In the genomic region with DNA sequence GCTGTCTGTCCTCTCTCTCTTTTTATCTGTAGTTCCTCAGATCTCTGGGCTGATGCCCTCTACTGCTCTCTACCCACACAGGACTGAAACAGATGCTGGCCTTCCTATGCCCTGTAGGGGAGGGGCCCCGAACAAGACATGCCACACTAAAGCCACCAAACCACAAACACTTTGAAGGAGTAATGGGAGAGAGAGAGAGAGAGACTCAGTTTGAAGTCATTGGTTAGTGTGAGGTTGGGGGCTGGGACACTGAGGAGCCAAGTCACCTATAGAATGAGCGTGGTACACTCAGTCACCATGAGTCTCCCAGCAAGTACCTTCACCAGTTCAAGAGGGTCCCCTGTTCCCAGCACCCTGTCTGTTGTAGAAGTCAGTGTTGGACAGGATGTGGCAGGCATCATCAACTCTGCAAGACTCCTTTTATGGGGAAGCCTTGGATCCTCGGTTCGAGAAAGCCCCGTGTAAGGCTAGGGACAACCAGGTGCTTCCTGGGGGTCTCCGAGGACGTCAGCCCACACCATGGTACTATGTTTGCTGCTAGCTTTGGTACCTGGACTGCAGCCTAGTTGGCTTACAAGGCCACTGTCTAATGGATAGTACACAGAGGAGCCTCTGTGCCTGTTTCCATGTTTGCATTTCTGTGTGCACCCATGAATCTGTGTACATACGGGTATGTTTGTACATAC, we compare ENCODE assay signal across 13 mouse cellular contexts. TPM values are rescaled to one million over a fixed set of nuclear protein-coding genes. Genes with fewer than 3 reads are reported as not detected.
A peak's percentile ranks its signal among the peaks of the same experiment; 100 is the strongest.
DNase-seq lines count a peak whose midpoint lies in the region; TF ChIP-seq lines count a peak whose summit lies in the region.
"Had no signal": no experiment of that assay in that cellular context is flagged by ENCODE, and none has a peak within 500 bp of the region (broad histone marks: within the 10 kb centered on the region; RNA-seq: fewer than 3 reads in every experiment).

No protein-coding gene starts in this region.

- no peaks in the 10 kb centered on the region for H3K79me2 ChIP-seq in heart, adult 2 months (replicated peaks; ENCODE audit: control insufficient read depth, insufficient read depth, low read length)
- H3K79me2 ChIP-seq in myocyte (ENCODE audit: control insufficient read depth, insufficient read depth), result no peaks in the 10 kb centered on the region

- H3K4me1 ChIP-seq in heart, adult 2 months (ENCODE audit: control insufficient read depth, insufficient read depth, low read length), result peaks cover 25% of the 10 kb centered on the region
- peaks cover 53% of the 10 kb centered on the region for H3K4me1 ChIP-seq in brown adipose tissue, adult 24 weeks (ENCODE audit: control insufficient read depth, insufficient read depth, insufficient read length, low read length)

- no peak overlapping the region for H3ac ChIP-seq in myocyte (ENCODE audit: control insufficient read depth, insufficient read length)

- no peaks in the 10 kb centered on the region for H3K36me3 ChIP-seq in heart, adult 2 months (ENCODE audit: control insufficient read depth, insufficient read depth, low read length)
- H3K36me3 ChIP-seq in myocyte (ENCODE audit: control insufficient read depth, insufficient read depth), result no peaks in the 10 kb centered on the region
- H3K36me3 ChIP-seq: embryonic facial prominence, embryonic 10.5 days; hindbrain, embryonic 15.5 days; limb, embryonic 15.5 days had no signal

- H3K27me3 ChIP-seq in heart, adult 2 months (ENCODE audit: control insufficient read depth, insufficient read depth, low read length), result no peaks in the 10 kb centered on the region
- no peaks in the 10 kb centered on the region for H3K27me3 ChIP-seq in myocyte (ENCODE audit: control insufficient read depth, insufficient read depth, insufficient read length)
- H3K27me3 ChIP-seq: hindbrain, embryonic 15.5 days; limb, embryonic 15.5 days; Patski had no signal

- TF ChIP-seq POLR2A in heart, adult 2 months (IDR thresholded peaks at IDR 0.05; ENCODE audit: insufficient read depth, low read depth, low read length), result no peak
- no peak for TF ChIP-seq POLR2A in myocyte (IDR thresholded peaks at IDR 0.05; ENCODE audit: insufficient read length, low read depth)

- 67% methylated on average over 8 of the region's 8 CpGs for WGBS in heart, adult 2 months

- H3K4me3 ChIP-seq in heart, adult 2 months, result no peak overlapping the region
- no peak overlapping the region for H3K4me3 ChIP-seq in brown adipose tissue, adult 24 weeks (ENCODE audit: insufficient read depth, low read depth, low read length)
- no peak overlapping the region for H3K4me3 ChIP-seq in myocyte
- H3K4me3 ChIP-seq: embryonic facial prominence, embryonic 10.5 days; hindbrain, embryonic 15.5 days; limb, embryonic 15.5 days had no signal

- peak overlapping the region; percentile 53 for H3K27ac ChIP-seq in heart, adult 2 months
- H3K27ac ChIP-seq in brown adipose tissue, adult 24 weeks (replicated peaks; ENCODE audit: low read depth, low read length), result peak overlapping the region; percentile 93
- H3K27ac ChIP-seq: hindbrain, embryonic 15.5 days; limb, embryonic 15.5 days had no signal

- no peak for TF ChIP-seq EP300 in heart, adult 2 months (IDR thresholded peaks at IDR 0.05; ENCODE audit: insufficient read depth, low read depth, low read length)

- no peak for TF ChIP-seq CTCF in heart, adult 2 months (IDR thresholded peaks at IDR 0.05)

- H3K4me2 ChIP-seq in myocyte (ENCODE audit: low read depth), result peak overlapping the region; percentile 37
- H3K4me2 ChIP-seq: hindbrain, embryonic 15.5 days; limb, embryonic 15.5 days had no signal

- peak in 1 of 2 experiments; percentile 16 for DNase-seq in heart, adult 2 months
- DNase-seq in heart, postnatal 14 days, result no peak
- peak; percentile 1 for DNase-seq in right cerebral cortex, postnatal 4 days
- no peak for DNase-seq in right cerebral cortex, adult 18-20 months
- no peak for DNase-seq in layer of hippocampus, adult 9-10 months (ENCODE audit: low spot score)
- DNase-seq in Muller cell, postnatal 12 days (ENCODE audit: inconsistent ontology term), result no peak
- DNase-seq: right cerebral cortex, postnatal 25 days had no signal

- intact Hi-C loops in heart, adult 2 months (cut with DNase I), result no loop called here
- intact Hi-C loops in heart, postnatal 14 days (cut with DNase I), result no loop called here

- no peak overlapping the region for H3K9ac ChIP-seq in heart, adult 2 months (ENCODE audit: low read depth, low read length)
- H3K9ac ChIP-seq: hindbrain, embryonic 15.5 days; limb, embryonic 15.5 days had no signal

TF ChIP-seq in myocyte, 11 proteins besides CTCF, POLR2A, EP300 and RAD21:
- TF ChIP-seq MYOG (IDR thresholded peaks at IDR 0.05; ENCODE audit: control insufficient read depth in 1 of 3, insufficient read depth in 1 of 3, insufficient read length in 2 of 3, low read depth in 2 of 3), result no peak
- no peak for TF ChIP-seq SRF (IDR thresholded peaks at IDR 0.05; ENCODE audit: control insufficient read depth, insufficient read length, low read depth)
- no peak for TF ChIP-seq POLR2AphosphoS2 (IDR thresholded peaks at IDR 0.05; ENCODE audit: insufficient read length, low read depth)
- TF ChIP-seq USF1 (IDR thresholded peaks at IDR 0.05; ENCODE audit: low read depth), result no peak
- TF ChIP-seq E2F4 (IDR thresholded peaks at IDR 0.05; ENCODE audit: insufficient read depth), result no peak
- no peak for TF ChIP-seq TCF3 (IDR thresholded peaks at IDR 0.05; ENCODE audit: insufficient read length, low read depth)
- no peak for TF ChIP-seq REST (IDR thresholded peaks at IDR 0.05; ENCODE audit: insufficient read depth, insufficient read length)
- no peak for TF ChIP-seq MYOD1 (IDR thresholded peaks at IDR 0.05; ENCODE audit: control insufficient read depth in 1 of 3, insufficient read length in 2 of 3, low read depth in 2 of 3)
- no peak for TF ChIP-seq TCF12 (IDR thresholded peaks at IDR 0.05; ENCODE audit: insufficient read depth, poor library complexity, severe bottlenecking)
- TF ChIP-seq MAX (IDR thresholded peaks at IDR 0.05; ENCODE audit: low read depth), result no peak

RNA-seq across cellular contexts. Expression of gene Sik1, which starts 17.7 kb away (rescaled TPM):
- total RNA-seq in heart, adult 2 months (2021), result 10 to 100 TPM; 39.6 to 62.7 TPM
- polyA plus RNA-seq in heart, adult 2 months (2012; rRNA removed), result 15.4 and 21.0 TPM in 2 replicates
- 10 to 100 TPM; 41.4 to 72.2 TPM for total RNA-seq in heart, postnatal 14 days (2021)
- 9.6 and 39.2 TPM in 2 replicates for polyA plus RNA-seq in brown adipose tissue, adult 24 weeks (2012; ENCODE audit: insufficient read depth, insufficient read length, missing spikeins)
- polyA plus RNA-seq in myocyte (2012; fragmentation: generic; extraction: Trizol), result 37.1 TPM
